Mouse (Mus musculus): ENCODE measurements at regions not wholly inside any gene's neighbourhood (a gene's known extent, or its start where the extent isn't known, plus 50 kb on each side); places are given as distances from the start of the nearest gene placed in this dataset.

GRCm38 (mm10) chr6:16514054-16514453, 384.2 kb downstream of the Tfec start:
- Histone ChIP-seq H3K9me3 (replicated peaks) (no peaks in the 10 kb centered on the region), H3K36me3 (no peaks in the 10 kb centered on the region), H3K27me3 (ENCODE audit: low read depth, poor library complexity, severe bottlenecking) (no peaks in the 10 kb centered on the region), H3K4me3 (no peak overlapping the region), H3K27ac (no peak overlapping the region), H3K4me1 (no peaks in the 10 kb centered on the region)
- DNase-seq (ENCODE audit: low spot score): no peak
- WGBS: 71% methylated on average over 1 of the region's 1 CpGs

- no peak overlapping the region for H3K27ac ChIP-seq
- H3K36me3 ChIP-seq: no peaks in the 10 kb centered on the region
- H3K4me3 ChIP-seq: no peak overlapping the region
- H3K4me1 ChIP-seq: no peaks in the 10 kb centered on the region
- H3K27me3 ChIP-seq (ENCODE audit: low read depth, poor library complexity, severe bottlenecking): no peaks in the 10 kb centered on the region
- no peak for DNase-seq (ENCODE audit: low spot score)
- no peaks in the 10 kb centered on the region for H3K9me3 ChIP-seq (replicated peaks)
These were observed 384.7 kb downstream of the Tfec start for GRCm38 (mm10) chr6:16513541-16513940.

- H3K9me3 ChIP-seq (replicated peaks): no peaks in the 10 kb centered on the region
- no peaks in the 10 kb centered on the region for H3K36me3 ChIP-seq
- no peaks in the 10 kb centered on the region for H3K27me3 ChIP-seq (ENCODE audit: low read depth, poor library complexity, severe bottlenecking)
- no peak for DNase-seq (ENCODE audit: low spot score)
- H3K4me3 ChIP-seq: no peak overlapping the region
- 91% methylated on average over 4 of the region's 4 CpGs for WGBS
- H3K4me1 ChIP-seq: no peaks in the 10 kb centered on the region
- no peak overlapping the region for H3K27ac ChIP-seq
These were observed 394.4 kb downstream of the Tfec start for GRCm38 (mm10) chr6:16503836-16504235.

GRCm38 (mm10) chr6:16487015-16487630, 411.1 kb downstream of the Tfec start:
- no peak overlapping the region for H3K4me3 ChIP-seq
- no peaks in the 10 kb centered on the region for H3K36me3 ChIP-seq
- H3K9me3 ChIP-seq (replicated peaks): no peaks in the 10 kb centered on the region
- H3K4me1 ChIP-seq: no peaks in the 10 kb centered on the region
- H3K27me3 ChIP-seq (ENCODE audit: low read depth, poor library complexity, severe bottlenecking): no peaks in the 10 kb centered on the region
- 90% methylated on average over 8 of the region's 8 CpGs for WGBS
- DNase-seq (ENCODE audit: low spot score): no peak
- no peak overlapping the region for H3K27ac ChIP-seq

GRCm38 (mm10) chr6:16483295-16483694, 414.9 kb downstream of the Tfec start:
- DNase-seq (ENCODE audit: low spot score): no peak
- no peaks in the 10 kb centered on the region for H3K4me1 ChIP-seq
- H3K4me3 ChIP-seq: no peak overlapping the region
- 77% methylated on average over 5 of the region's 5 CpGs for WGBS
- no peaks in the 10 kb centered on the region for H3K9me3 ChIP-seq (replicated peaks)
- H3K27me3 ChIP-seq (ENCODE audit: low read depth, poor library complexity, severe bottlenecking): no peaks in the 10 kb centered on the region
- H3K27ac ChIP-seq: no peak overlapping the region
- no peaks in the 10 kb centered on the region for H3K36me3 ChIP-seq

- Histone ChIP-seq H3K27ac (no peak overlapping the region), H3K9me3 (replicated peaks) (no peaks in the 10 kb centered on the region), H3K36me3 (no peaks in the 10 kb centered on the region), H3K27me3 (ENCODE audit: low read depth, poor library complexity, severe bottlenecking) (no peaks in the 10 kb centered on the region), H3K4me3 (no peak overlapping the region), H3K4me1 (no peaks in the 10 kb centered on the region)
- WGBS: 76% methylated on average over 3 of the region's 3 CpGs
- DNase-seq (ENCODE audit: low spot score): no peak
These were observed 429.4 kb downstream of the Tfec start for GRCm38 (mm10) chr6:16468693-16469375.

- WGBS: 83% methylated on average over 3 of the region's 3 CpGs
- no peak for DNase-seq (ENCODE audit: low spot score)
- no peak overlapping the region for H3K4me3 ChIP-seq
These were observed 440.0 kb downstream of the Tfec start for GRCm38 (mm10) chr6:16458279-16458678.

More at GRCm38 (mm10) chr6:16458279-16458678, 440.0 kb downstream of the Tfec start:
- H3K27ac ChIP-seq: no peak overlapping the region
- no peaks in the 10 kb centered on the region for H3K36me3 ChIP-seq
- H3K4me1 ChIP-seq: peaks cover 5% of the 10 kb centered on the region
- H3K27me3 ChIP-seq (ENCODE audit: low read depth, poor library complexity, severe bottlenecking): no peaks in the 10 kb centered on the region
- no peaks in the 10 kb centered on the region for H3K9me3 ChIP-seq (replicated peaks)

All from limb, embryonic 10.5 days (tissue).